Mouse (Mus musculus) layer of hippocampus, adult 9-11 months (tissue): Measurements from ENCODE around the gene Hspa1l.
A peak's percentile ranks its signal among the peaks of the same experiment; 100 is the strongest.
"Not testable (repeated sequence)": the region's sequence is repeated elsewhere in the genome, so short reads cannot be mapped to it uniquely, and the experiment has no call there.

Experiments
- DNase-seq: peaks from one replicate; pipeline ENCODE4 v3.0.0; 2022

Gene Hspa1l

GRCm38 (mm10) chr17:34978239-34978638, 5.7 kb downstream of the Hspa1l start:
- DNase-seq, result no peak

- no peak for DNase-seq
Observed at GRCm38 (mm10) chr17:34979631-34980030, 7.1 kb downstream of the Hspa1l start.

DNA sequence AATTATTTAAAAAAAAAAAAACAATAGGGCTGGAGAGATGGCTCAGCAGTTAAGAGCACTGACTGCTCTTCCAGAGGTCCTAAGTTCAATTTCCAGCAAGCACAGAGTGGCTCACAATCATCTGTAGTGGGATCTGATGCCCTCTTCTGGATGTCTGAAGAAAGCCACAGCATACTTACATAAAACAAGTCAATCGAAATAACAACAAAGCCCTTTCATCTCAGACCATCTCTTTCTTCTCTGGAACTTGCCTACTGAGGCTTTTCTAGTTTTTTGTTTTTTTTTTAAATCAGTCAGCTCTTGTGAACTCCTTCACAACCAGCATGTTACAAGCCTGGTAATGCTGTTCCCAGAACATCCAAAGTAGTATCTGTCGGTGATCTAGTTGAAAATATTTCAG, 8.2 kb downstream of the Hspa1l start:
- peak; percentile 48 for DNase-seq

DNA sequence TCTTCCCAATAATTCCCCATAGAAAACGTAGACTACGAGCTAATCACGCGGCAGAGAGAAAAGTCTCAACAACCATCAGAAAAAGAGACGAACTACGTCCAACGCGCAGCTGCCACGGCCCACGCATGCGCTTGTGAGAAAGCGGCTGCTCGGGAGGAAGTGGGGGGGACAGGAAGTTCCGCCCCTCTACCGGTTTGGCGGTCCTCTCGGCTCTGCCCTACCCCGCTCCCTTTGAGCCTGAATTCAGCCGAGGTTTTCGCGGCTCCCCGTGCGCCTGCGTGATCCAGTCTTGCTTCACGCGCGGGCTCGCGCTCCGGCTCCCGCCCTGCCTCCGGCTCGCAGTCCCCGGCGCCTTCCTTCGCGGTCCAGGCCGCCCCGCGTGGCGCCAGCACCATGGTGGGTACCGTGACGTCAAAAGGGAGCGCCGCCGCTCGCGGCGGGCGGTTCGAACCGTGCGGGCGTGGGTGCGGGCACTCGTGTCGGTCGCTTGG, 9.2 kb downstream of the Hspa1l start, which contains the start of gene Lsm2:
Gene Lsm2 (plus strand): TSS at position 173 of the 491 bp plus-strand sequence.
- peak; percentile 93 for DNase-seq

DNA sequence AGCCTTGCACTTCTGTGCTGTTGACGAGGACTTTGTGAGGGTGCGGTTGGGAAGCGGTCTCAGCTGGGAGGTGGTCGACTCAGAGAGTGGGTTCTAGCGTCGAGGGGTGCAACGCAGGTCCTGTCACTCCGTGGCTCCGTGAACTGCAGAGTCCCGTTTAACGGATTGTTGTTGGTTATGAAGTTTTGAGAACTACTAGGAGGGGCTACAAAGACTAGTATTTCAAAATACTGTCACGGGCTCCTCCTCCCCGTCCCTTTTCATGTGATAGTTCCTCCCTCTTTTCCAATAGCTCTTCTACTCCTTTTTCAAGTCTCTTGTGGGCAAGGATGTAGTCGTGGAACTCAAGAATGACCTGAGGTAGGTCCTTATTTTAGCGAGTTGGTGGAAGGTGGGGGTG, 9.8 kb downstream of the Hspa1l start:
- no peak for DNase-seq

DNA sequence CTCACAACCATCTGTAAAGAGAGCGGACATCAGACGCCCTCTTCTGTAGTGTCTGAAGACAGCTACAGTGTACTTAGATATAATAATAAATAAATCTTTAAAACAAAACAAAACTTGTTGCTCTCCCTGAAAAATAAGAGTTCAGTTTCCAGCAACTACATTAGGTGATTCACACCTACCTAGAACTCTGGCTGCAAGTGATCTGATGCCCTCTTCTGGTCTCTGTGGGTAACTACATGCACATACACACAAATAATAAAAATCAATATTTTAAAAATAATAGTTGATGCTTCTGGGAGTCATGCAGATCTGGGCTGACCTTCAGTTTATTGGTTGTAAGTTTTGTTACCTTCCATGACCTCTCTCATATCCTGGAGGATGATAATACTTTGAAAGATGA, 11.7 kb downstream of the Hspa1l start:
- DNase-seq, result no peak

- DNase-seq, result no peak
Observed at GRCm38 (mm10) chr17:34994751-34995150, 22.2 kb downstream of the Hspa1l start.

DNA sequence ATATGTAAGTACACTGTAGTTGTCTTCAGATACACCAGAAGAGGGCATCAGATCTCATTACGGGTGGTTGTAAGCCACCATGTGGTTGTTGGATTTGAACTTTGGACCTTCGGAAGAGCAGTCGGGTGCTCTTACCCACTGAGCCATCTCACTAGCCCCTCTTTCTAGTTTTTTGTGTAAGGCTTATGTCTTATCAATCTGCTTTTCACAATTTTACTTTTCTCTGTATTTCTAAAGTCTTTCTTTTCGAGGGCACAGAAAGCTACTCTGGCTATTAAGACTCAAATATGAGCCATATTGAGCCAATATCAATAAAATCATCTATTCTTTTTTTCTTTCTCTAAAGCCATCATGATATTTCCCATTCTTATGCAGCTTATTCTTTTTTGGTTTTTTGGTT, 22.7 kb downstream of the Hspa1l start:
- not testable (repeated sequence) for DNase-seq

DNA sequence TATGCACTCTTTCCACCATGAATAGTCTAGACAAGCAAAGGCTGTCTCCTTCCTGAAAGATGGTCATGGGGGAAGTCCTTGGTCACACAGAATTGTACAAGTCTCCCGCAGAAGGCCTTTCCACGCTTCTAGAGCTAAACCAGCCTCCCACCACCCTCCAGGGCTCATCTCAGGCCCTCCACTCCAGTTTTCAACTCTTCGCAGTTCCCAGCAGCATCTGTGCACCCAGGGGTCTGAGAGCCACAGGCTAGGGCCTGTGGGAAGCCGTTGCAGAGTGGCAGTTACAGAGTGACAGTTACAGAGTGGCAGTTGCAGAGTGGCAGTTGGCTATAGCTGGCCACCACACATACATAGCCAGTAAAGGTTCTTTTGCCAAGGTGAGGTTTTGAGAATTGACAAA, 23.4 kb downstream of the Hspa1l start:
- not testable (repeated sequence) for DNase-seq

GRCm38 (mm10) chr17:34996411-34997141, 24.1 kb downstream of the Hspa1l start:
- no peak for DNase-seq

GRCm38 (mm10) chr17:34997142-34997483, 24.6 kb downstream of the Hspa1l start:
- no peak for DNase-seq

- no peak for DNase-seq
Observed at GRCm38 (mm10) chr17:34998526-34999430, 26.3 kb downstream of the Hspa1l start.

- not testable (repeated sequence) for DNase-seq
Observed at GRCm38 (mm10) chr17:34999871-35000716, 27.6 kb downstream of the Hspa1l start.

DNA sequence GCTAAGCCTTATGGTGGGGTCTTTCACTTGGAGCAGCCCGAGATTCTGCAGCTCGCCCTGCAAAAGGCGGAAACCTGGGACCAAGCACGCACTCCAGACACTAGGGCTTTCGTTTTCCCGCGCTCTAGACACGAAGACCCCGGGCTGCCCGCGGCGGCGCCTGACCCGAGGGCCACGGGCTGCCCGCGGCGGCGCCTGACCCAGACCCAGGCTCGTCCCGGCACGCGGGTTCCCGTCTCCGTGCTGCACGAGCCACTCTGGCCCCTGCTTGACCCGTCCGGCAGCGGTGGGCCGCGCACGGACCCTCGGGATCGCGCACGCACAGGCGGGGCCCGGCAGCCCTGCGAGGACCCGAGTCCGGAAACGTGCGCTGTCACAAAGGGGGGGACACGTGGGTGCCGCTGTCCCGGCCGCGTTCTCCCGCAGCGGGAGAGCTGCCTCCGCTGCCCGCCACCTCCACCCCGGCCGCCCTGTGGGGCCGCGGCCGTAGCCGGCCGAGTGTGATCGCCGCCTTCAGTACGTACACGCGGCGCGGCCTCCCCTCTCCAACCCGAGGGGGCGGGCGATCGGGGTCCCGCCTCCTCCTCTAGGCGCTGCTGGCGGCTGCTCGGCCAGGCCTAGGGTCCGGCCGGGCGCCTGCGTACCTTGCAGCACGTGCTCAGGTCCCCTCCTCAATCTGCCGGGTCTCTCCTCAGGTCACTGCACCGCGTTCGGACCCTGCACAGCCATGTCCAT, 28.4 kb downstream of the Hspa1l start, which contains the start of gene Vars:
Gene Vars (plus strand): TSS at position 271 of the 735 bp plus-strand sequence.
- DNase-seq, result peak; percentile 70

DNA sequence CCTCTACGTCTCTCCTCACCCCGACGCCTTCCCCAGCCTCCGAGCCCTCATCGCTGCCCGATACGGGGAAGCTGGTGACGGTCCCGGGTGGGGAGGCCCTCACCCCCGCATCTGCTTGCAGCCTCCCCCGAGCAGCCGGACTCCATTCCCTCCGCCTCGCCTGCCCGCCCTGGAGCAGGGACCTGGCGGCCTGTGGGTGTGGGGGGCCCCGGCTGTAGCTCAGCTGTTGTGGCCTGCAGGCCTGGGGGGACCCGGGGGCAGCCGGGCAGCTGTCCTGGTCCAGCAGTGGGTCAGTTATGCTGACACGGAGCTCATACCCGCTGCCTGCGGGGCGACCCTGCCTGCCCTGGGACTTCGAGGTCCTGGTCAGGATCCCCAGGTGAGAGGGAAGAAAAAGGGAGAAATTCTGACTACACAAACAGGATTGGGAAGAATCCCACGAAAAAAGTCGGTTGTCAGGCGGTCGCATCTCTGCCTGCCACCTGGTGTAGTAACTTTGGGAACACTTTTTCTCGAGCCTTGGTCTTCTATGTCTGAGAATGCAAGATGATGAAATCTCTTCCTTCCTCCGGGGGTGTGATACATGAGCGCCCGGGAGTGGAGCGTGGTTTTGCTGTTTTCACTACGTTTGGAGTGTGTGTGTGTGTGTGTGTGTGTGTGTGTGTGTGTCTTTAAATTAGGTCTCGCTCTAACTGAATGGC, 29.1 kb downstream of the Hspa1l start:
- no peak for DNase-seq

DNA sequence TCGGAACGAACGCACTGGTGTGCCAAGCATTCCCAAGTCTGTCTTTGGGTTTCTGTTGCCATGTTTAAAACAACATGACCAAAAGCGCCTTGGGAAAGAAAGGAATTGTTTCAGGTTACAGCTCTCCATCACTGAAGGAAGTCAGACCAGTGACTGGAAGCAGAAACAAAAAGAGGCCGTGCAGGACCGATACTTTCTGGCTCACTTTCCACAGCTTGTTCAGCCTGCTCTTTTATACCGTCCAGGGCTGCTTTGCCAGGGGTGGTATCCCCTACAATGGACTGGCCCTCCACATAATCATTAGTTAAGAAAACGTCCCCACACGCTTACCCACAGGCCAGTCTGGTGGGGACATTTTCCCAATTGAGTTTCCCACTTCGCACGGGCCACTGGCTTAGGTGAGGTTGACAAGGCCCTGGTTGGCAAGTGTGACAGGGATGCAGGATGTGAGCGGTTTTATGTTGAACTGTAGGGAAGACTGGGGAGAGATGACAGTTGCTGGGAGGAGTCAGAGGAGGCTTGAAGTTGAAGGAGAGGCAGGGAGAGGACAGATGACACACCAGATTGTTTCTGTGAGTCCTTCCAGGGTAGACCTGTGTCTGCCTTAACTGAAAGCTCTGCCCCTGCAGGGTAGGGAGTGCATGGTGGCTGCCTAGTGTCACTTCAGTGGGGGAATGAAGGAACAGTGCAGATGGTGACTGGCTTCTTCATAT, 29.8 kb downstream of the Hspa1l start:
- no peak for DNase-seq

GRCm38 (mm10) chr17:35003022-35003838, 30.7 kb downstream of the Hspa1l start:
- DNase-seq, result no peak

DNA sequence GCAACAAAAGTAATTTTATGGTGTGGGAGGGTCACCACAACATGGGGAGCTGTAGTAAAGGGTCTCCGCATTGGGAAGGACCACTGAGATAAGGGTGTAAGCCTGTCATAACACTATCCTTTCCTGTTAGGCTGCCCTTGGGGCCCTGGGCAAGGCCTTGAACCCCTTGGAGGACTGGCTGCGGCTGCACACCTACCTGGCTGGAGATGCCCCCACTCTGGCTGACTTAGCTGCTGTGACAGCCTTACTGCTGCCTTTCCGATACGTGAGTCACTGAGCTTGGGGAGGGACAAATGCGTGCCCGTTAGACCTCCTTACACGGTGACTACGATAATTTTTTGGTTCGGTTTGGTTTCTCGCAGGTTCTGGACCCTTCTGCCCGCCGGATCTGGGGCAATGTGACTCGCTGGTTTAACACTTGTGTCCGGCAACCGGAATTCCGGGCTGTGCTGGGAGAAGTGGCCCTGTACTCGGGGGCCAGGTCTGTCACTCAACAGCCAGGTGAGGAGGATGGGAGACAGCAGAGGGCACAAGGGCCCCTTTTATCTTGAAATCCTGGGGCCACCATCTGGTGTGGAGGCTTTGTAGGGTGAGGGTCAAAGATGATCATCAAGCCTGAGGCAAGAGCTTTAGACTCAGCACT, 31.7 kb downstream of the Hspa1l start:
- no peak for DNase-seq

GRCm38 (mm10) chr17:35005158-35005557, 32.7 kb downstream of the Hspa1l start:
- DNase-seq, result no peak
